Mouse (Mus musculus) 416B (cell line): ENCODE measurements around the gene Casq2.

Experiments used
- DNase-seq: peaks from one replicate; pipeline ENCODE4 v3.0.0; 2011; ENCODE audit warnings: low read depth

Gene Casq2

GRCm38 (mm10) chr3:102165536-102166286 is 79.5 kb downstream of the Casq2 start:
- DNase-seq = no peak

GRCm38 (mm10) chr3:102166287-102166620 is 80.0 kb downstream of the Casq2 start:
- no peak for DNase-seq

- no peak for DNase-seq
Observed at GRCm38 (mm10) chr3:102166794-102167193, 80.6 kb downstream of the Casq2 start.

- DNase-seq = no peak
Observed at GRCm38 (mm10) chr3:102167555-102168210, 81.5 kb downstream of the Casq2 start.

- DNase-seq = no peak
Observed at GRCm38 (mm10) chr3:102169197-102169905, 83.1 kb downstream of the Casq2 start.

GRCm38 (mm10) chr3:102174118-102174865 is 88.1 kb downstream of the Casq2 start:
- DNase-seq = no peak

GRCm38 (mm10) chr3:102175701-102176100 is 89.5 kb downstream of the Casq2 start:
- no peak for DNase-seq

- no peak for DNase-seq
Observed at GRCm38 (mm10) chr3:102176116-102176515, 89.9 kb downstream of the Casq2 start.

- peak; percentile 5 for DNase-seq
Observed at GRCm38 (mm10) chr3:102177837-102178615, 91.8 kb downstream of the Casq2 start.

GRCm38 (mm10) chr3:102179869-102180268 is 93.7 kb downstream of the Casq2 start:
- no peak for DNase-seq

GRCm38 (mm10) chr3:102180746-102181145 is 94.5 kb downstream of the Casq2 start:
- no peak for DNase-seq

- no peak for DNase-seq
Observed at GRCm38 (mm10) chr3:102181191-102181590, 95.0 kb downstream of the Casq2 start.

- DNase-seq = peak; percentile 1
Observed at GRCm38 (mm10) chr3:102182601-102183000, 96.4 kb downstream of the Casq2 start.

GRCm38 (mm10) chr3:102184721-102185120 is 98.5 kb downstream of the Casq2 start:
- DNase-seq = no peak

- DNase-seq = no peak
Observed at GRCm38 (mm10) chr3:102187401-102187800, 101.2 kb downstream of the Casq2 start.

- no peak for DNase-seq
Observed at GRCm38 (mm10) chr3:102188972-102189371, 102.8 kb downstream of the Casq2 start.

GRCm38 (mm10) chr3:102190015-102190414 is 103.8 kb downstream of the Casq2 start:
- DNase-seq = no peak

GRCm38 (mm10) chr3:102190642-102191041 is 104.4 kb downstream of the Casq2 start:
- DNase-seq = no peak

- no peak for DNase-seq
Observed at GRCm38 (mm10) chr3:102191575-102191974, 105.4 kb downstream of the Casq2 start.

- DNase-seq = no peak
Observed at GRCm38 (mm10) chr3:102192621-102193020, 106.4 kb downstream of the Casq2 start.

- no peak for DNase-seq
Observed at GRCm38 (mm10) chr3:102193488-102194290, 107.5 kb downstream of the Casq2 start.
